ENCODE assay signal across 9 mouse cellular contexts in the genomic region with DNA sequence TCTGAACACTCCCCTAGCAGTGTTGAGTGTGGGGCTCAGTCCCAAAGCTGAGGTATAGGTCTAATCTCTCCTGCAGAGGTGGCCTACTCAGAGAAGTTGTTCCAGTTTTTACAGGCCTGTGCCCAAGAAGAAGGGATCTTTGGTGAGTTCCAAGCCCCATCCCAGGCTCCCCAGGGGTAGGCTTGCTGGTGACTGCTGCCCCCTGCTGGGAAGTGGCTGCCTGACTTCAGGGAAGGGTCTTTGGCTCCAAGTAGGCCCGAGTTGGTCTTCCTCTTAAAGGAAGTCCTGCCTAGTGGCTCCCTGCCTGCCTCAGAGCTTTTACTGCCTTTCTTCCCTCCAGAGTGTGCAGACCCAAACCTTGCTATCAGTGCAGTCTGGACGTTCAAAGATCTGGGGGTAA. TPM values are rescaled to one million over a fixed set of nuclear protein-coding genes. Genes with fewer than 3 reads are reported as not detected.
A peak's percentile ranks its signal among the peaks of the same experiment; 100 is the strongest.
DNase-seq lines count a peak whose midpoint lies in the region; ATAC-seq and TF ChIP-seq lines count a peak whose summit lies in the region.
"Had no signal": no experiment of that assay in that cellular context is flagged by ENCODE, and none has a peak within 500 bp of the region (broad histone marks: within the 10 kb centered on the region; RNA-seq: fewer than 3 reads in every experiment).

No protein-coding gene starts in this region.

- H3K9ac ChIP-seq in heart, embryonic 11.5 days (ENCODE audit: low read depth, low read length) = no peak overlapping the region
- H3K9ac ChIP-seq: hindbrain, embryonic 15.5 days had no signal

- H3K4me3 ChIP-seq in heart, embryonic 11.5 days (ENCODE audit: low read depth, low read length) = no peak overlapping the region
- H3K4me3 ChIP-seq in testis, adult 2 months (ENCODE audit: control insufficient read depth, low read depth, low read length) = no peak overlapping the region
- H3K4me3 ChIP-seq: hindbrain, embryonic 15.5 days had no signal

- peak; percentile 12 to 30 for DNase-seq in heart, postnatal 36 days
- DNase-seq in testis, postnatal 14 days (ENCODE audit: low spot score) = no peak
- peak; percentile 50 for DNase-seq in embryo, embryonic 9.5 days (ENCODE audit: extremely low spot score)
- peak; percentile 39 for DNase-seq in lung, postnatal 14 days
- no peak for DNase-seq in right cerebral cortex, postnatal 10 days (ENCODE audit: low spot score in 2 of 2)
- no peak for DNase-seq in urinary bladder, adult 2 months (ENCODE audit: low spot score)

- no peak overlapping the region for H3K27ac ChIP-seq in heart, embryonic 11.5 days (ENCODE audit: low read depth, low read length)
- no peak overlapping the region for H3K27ac ChIP-seq in testis, adult 2 months (ENCODE audit: control insufficient read depth, insufficient read depth, low read depth, low read length)
- H3K27ac ChIP-seq: hindbrain, embryonic 15.5 days had no signal

- intact Hi-C loops in heart, postnatal 36 days (cut with DNase I) = no loop called here

- H3K4me2 ChIP-seq in heart, embryonic 11.5 days = no peak overlapping the region
- H3K4me2 ChIP-seq: hindbrain, embryonic 15.5 days had no signal

- ATAC-seq in heart, embryonic 11.5 days (replicated peaks; ENCODE audit: insufficient number of reproducible peaks, low FRiP score, low TSS enrichment) = no peak

- no peak for TF ChIP-seq POLR2A in testis, adult 2 months (IDR thresholded peaks at IDR 0.05; ENCODE audit: control insufficient read depth, low read depth, low read length)

- no peaks in the 10 kb centered on the region for H3K27me3 ChIP-seq in heart, embryonic 11.5 days (ENCODE audit: control insufficient read depth, insufficient read depth, low read length)
- no peaks in the 10 kb centered on the region for H3K27me3 ChIP-seq in testis, adult 2 months (ENCODE audit: control insufficient read depth, insufficient read depth, low read length)
- H3K27me3 ChIP-seq: hindbrain, embryonic 15.5 days had no signal

- H3K36me3 ChIP-seq in heart, embryonic 11.5 days (ENCODE audit: control insufficient read depth, insufficient read depth, low read length) = peaks cover 6% of the 10 kb centered on the region
- no peaks in the 10 kb centered on the region; the same call in 1 of the 2 replicates for H3K36me3 ChIP-seq in testis, adult 2 months (ENCODE audit: control insufficient read depth, insufficient read depth, low read length)

- peak; percentile 25; the same call in 1 of the 2 replicates for TF ChIP-seq CTCF in testis, adult 2 months (IDR thresholded peaks at IDR 0.05; ENCODE audit: control insufficient read depth, insufficient read depth, insufficient replicate concordance, low read depth, low read length)

- H3K9me3 ChIP-seq in heart, embryonic 11.5 days (replicated peaks; ENCODE audit: control insufficient read depth, low read length) = no peaks in the 10 kb centered on the region
- H3K9me3 ChIP-seq: hindbrain, embryonic 15.5 days had no signal

- H3K4me1 ChIP-seq in heart, embryonic 11.5 days (ENCODE audit: control insufficient read depth, insufficient read depth, low read length) = no peaks in the 10 kb centered on the region
- no peaks in the 10 kb centered on the region for H3K4me1 ChIP-seq in testis, adult 2 months (ENCODE audit: control insufficient read depth, insufficient read depth, low read length)
- H3K4me1 ChIP-seq: hindbrain, embryonic 15.5 days had no signal

- WGBS in heart, embryonic 11.5 days (ENCODE audit: insufficient replicate concordance) = 17% methylated on average over 2 of the region's 2 CpGs

RNA-seq across cellular contexts. Expression of a gene that starts 9.2 kb away (rescaled TPM):
- 10 to 100 TPM; 34.1 to 44.3 TPM for total RNA-seq in heart, postnatal 36 days (2021)
- polyA plus RNA-seq in heart, embryonic 11.5 days (2014; fragmentation: Nextera tagmentation; extraction: Ambion mirVana) = 30.3 and 30.6 TPM in 2 replicates
- polyA plus RNA-seq in testis, adult 2 months (2012; rRNA removed) = 26.7 and 27.1 TPM in 2 replicates
- polyA plus RNA-seq in urinary bladder, adult 2 months (2012; rRNA removed) = 30.4 and 41.2 TPM in 2 replicates

RNA-seq across cellular contexts. Expression of a gene that starts 10.1 kb away (rescaled TPM):
- not detected for total RNA-seq in heart, postnatal 36 days (2021)
- polyA plus RNA-seq in heart, embryonic 11.5 days (2014; fragmentation: Nextera tagmentation; extraction: Ambion mirVana) = 0.30 and 0.34 TPM in 2 replicates
- polyA plus RNA-seq in testis, adult 2 months (2012; rRNA removed) = 53.2 and 63.0 TPM in 2 replicates
- polyA plus RNA-seq in urinary bladder, adult 2 months (2012; rRNA removed) = 0.24 and 0.32 TPM in 2 replicates

Comparison
In these comparisons a context has a peak if more than half of its experiments do, and no peak if none do; other contexts are left out.
1. DNase-seq: peak in heart, postnatal 36 days (2 of 2), embryo, embryonic 9.5 days (single experiment) and lung, postnatal 14 days (single experiment); none in testis, postnatal 14 days (single experiment), right cerebral cortex, postnatal 10 days (0 of 2) and urinary bladder, adult 2 months (single experiment).
2. RNA of a gene that starts 10.1 kb away (polyA plus RNA-seq): 53.2 to 63.0 TPM in testis, adult 2 months; 0.30 to 0.34 TPM in heart, embryonic 11.5 days and 0.24 to 0.32 TPM in urinary bladder, adult 2 months; every median in the first group is over 10 times any median in the second.